Mouse (Mus musculus): Measurements from ENCODE around the gene Nos3.
"Not testable (repeated sequence)": the region's sequence is repeated elsewhere in the genome, so short reads cannot be mapped to it uniquely, and the experiment has no call there.

Gene Nos3

DNA sequence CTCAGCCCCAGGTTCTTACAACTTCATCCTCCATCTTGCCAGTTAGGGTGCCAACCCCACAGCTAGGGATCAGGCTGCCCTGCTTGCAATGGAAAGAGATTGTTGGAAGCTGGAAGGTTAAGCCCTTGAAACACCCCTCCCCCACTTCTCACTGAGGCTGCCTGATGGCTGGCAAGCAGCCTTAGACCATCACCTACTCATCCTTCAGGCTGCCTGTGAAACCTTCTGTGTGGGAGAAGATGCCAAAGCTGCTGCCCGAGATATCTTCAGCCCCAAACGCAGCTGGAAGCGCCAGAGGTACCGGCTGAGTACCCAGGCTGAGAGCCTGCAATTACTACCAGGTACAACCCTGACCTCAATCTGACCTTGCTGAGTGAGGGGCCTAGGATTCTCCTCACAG, 14.9 kb downstream of the Nos3 start:
- DNase-seq = no peak

DNA sequence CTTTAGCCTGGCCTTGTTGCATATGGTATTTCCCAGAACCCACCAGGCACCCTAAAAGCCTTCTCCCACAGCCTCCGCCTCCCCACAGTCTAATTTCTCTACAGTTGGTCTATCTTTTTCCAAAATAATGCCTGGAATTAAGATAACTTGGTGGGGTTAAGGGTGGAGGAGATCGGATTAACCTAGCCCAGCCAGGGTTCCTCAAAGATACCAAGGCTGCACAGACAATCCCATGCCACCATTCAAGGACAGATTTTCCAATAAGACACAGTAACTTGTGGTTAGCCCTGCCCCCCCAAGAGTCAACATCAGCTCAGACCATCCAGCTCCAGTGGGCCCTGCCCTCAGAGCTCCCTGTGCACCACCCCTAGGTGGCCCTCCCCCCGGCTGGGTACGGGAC, 15.9 kb downstream of the Nos3 start:
- DNase-seq = no peak

DNA sequence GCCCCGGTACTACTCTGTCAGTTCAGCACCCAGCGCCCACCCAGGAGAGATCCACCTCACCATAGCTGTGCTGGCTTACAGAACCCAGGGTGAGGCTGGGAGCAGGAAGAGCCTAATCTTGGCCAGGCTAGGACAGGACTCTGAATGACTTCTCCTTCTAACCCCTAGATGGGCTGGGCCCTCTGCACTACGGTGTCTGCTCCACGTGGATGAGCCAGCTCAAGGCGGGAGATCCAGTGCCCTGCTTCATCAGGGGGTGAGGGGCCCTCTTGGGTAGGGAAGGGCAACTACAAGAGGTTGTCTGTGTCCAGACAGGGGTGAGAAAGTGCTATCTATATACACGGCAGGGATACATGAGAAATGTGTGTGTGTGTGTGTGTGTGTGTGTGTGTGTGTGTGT, 16.9 kb downstream of the Nos3 start:
- no peak for DNase-seq

DNA sequence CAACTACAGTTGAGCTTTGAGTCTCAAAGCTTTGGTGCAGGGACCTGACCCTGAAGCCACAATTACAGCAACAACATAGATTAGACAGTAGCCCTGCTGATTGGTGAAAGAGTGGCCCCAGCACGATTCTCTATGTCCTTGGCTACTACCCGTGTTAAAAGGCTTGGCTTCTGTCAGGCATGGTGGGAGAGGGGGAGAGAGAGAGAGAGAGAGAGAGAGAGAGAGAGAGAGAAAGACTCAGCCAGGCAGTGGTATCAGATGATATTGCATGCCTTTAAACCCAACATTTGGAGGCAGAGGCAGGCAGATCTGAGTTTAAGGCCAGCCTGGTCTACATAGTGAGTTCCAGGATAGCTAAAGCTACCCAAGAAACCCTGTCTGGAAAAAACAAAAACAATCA, 17.4 kb downstream of the Nos3 start:
- no peak for DNase-seq

DNA sequence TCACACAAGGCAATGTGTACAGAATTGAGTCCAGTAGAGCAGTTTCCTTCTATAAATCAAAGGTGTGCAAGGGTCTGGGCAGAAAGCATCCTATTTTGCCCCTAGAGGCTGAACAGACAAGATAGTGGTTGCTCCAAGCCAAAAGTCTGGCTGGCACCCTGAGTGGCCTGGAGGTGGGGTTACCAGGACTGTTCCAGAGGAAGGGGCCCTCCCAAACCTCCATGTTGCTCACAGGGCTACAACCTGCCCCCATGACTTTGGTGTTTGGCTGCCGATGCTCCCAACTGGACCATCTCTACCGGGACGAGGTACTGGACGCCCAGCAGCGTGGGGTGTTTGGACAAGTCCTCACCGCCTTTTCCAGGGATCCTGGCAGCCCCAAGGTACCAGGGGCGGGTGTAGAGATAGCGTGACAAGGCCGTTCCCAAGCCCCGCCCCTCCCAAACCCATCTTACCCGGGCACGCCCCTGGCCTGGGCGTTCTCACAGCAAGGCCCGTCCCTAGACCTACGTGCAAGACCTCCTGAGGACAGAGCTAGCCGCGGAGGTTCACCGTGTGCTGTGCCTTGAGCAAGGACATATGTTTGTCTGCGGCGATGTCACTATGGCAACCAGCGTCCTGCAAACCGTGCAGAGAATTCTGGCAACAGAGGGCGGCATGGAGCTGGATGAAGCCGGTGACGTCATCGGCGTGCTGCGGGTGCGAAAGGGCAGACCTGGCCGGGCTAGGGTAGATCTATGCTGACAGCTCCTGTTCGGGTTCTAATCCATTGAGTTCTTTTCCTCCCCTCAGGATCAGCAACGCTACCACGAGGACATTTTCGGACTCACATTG, 18.6 kb downstream of the Nos3 start:
- DNase-seq = peak; percentile 96

DNA sequence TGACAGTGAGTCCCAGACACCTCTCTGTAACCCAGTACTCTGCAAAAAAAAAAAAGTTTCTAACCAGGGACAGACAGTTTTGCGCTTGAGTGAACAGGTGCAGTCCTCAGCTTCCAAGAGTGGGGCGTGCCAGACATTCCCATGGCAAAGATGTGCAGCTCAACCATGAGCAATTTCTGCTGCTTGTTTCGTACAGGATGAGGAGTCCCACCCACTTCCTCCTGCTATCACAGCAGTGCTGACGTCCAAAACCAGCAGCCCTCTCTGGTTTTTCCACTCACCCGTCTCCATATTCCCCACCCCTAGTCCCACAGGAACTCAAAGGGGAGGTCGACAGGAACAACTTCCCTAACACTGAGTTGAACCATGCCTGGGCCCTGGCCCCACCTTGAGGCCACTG, 19.8 kb downstream of the Nos3 start:
- DNase-seq = no peak

DNA sequence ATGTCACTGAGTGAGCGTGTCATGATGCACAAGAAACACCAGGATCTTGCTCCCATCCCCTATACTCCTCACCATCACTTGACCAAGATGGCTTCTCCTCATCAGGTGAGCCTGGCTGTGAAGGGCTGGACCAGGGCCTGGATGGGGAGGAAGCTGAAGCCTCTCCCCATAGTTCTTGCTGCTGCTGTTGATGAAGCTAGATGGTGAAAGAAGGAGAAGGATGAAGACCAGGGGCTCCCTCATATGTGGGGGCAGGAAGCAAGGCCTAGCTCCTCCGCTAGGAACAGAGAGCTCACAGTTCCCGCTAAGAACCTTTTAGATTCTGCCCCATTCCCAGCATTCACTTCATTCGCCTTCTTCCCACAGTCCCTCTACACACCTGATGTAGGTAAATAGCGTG, 20.8 kb downstream of the Nos3 start:
- DNase-seq = no peak

DNA sequence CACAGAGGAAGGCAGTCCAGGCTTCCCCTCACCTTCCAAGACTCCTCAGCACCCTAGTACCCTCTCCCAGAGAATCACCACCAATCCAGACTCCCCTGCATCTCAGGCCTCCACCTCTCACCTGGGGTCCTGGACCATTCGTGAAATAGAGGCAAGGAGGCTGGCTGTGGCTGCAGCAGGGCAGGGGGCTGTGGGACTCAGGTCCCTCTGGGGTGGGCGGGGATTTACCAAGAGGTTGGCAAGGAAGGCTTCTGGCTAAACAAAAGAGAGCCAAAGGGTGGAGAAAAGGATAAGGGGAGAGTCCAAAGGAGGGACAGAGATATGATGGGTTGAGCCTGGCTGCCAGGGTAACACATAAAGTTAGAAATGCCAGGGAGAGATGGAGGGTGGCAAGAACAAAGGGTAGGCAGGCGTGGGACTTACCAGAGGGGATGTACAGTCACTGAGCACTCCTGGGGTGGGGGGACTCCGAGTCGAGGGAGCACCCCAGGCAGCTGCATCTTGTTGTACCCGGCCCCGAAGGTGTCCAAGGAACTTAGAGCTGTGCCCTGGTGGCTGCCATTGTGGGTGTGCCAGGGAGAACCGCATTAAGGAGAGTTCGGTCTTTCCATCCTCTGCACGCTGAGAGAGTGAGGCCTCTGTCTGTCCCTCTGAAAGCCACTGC, 21.4 kb downstream of the Nos3 start:
- DNase-seq = no peak

DNA sequence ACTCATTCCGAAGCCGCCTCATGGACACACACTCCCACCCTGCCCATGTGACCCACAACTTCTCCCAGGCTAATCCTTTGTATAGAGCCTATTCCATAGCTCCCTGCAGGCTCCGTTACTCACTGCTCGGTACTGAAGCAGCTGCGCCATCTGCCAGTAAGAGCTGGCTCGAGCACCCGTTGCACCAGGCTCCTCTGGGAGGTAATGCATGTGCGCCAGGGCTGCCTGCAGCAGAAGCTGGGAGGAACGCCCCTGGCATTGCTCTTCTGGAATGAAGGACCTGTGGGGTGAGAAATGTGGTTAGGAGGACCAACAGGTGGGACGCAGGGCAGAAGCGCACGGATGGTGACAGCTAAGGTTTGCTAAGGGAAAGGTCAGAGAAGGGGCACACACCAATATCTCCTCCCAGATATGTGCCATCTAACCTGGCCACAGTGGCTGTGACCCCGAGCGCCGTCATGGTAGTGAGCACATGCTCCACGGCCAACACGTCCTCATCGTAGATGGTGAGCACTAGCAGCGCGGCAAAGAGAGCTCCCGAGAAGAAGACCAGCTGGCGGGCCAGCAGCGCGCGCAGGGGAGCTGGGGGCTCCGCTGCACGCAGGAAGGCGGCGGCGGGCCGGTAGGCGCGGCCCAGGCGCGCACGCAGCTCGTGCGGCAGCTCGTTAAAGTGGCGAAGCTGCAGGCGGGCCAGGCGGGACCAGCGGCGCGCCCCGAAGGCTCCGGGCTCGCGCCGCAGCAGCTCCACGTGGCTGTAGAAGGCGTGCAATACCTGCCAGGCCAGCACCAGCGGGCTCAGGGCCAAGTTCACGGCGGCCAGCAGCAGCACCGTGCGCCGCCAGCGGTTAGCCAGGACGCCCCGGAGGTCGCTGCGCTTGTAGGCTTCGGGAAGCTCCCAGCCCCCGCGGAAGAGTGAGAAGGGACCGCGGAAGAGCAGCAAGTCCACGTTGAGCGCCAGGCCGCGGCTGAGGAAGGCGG, 22.9 kb downstream of the Nos3 start:
- no peak for DNase-seq

DNA sequence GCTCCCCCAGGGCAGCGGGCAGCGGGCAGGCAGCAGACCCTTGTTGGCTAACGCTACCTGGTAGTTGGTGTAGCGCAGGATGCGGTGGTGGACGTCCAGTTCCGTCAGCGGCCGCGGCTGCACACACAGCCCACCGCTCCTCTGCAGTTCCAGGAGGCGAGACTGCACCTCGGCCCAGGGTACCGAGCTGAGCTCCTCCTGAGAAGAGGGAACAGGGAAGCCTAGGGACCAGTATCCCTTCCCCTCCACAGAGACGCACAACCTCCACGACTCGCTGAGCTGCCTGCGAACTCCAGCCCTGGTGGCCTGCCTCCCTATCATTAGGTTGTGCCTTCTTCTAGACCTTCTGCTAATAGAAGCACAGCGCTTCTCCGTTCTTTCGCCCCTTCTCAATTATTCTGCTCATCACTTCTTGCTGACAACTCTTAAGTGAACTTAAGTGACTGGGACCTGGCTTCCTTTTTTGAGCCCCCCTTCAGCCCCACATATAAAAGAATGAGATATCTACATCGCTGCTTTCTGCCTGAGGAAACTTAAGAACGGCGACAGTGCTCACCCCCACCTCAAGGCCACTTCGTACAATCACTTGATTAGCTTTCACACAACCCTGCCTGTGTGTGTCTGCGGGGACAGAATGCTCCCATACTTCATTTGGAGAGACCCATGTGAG, 23.8 kb downstream of the Nos3 start:
- DNase-seq = no peak

DNA sequence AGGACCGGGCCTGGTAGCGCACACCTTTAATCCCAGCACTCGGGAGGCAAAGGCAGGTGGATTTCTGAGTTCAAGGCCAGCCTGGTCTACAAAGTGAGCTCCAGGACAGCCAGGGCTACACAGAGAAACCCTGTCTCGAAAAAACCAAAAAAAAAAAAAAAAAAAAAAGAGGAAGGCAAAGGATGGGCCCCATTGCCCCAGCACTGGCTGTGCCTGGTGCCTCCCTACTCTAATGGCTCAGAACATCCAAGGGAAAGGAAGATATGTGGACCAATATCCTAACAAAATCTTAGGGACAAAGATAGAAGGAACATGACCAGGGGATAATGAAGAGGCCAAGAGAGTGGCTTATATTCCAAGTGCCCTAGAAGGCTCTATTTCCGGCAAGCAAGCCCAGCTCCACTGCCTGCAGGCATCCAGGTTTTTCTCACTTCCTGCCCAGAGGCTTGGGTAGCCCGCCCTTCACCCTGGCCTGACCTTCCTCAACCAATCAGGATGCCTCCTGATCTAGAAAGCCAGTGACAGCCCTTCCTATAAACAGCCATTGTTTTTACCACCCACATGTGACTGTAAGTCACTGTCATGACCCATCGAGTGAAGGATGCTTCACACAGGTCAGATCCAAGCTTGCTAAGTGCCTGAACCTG, 24.5 kb downstream of the Nos3 start:
- DNase-seq = no peak

DNA sequence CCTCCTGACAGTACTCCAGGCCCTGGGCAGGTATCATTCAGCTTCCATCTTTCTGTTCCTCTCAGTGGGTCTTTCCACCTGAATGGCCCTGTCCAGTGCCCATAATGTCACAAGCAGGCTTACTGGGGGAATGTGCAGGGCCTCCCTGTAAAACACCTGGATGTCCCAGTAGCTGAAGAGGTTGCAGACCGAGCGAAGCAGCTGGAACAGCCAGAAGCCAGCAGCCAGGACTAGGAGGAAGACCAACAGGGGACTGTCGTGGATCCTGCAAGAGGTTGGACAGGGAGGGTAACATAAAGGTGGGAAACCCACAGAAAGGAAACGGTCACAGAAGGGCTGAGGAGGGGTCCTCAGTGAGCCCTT, 25.0 kb downstream of the Nos3 start:
- no peak for DNase-seq

DNA sequence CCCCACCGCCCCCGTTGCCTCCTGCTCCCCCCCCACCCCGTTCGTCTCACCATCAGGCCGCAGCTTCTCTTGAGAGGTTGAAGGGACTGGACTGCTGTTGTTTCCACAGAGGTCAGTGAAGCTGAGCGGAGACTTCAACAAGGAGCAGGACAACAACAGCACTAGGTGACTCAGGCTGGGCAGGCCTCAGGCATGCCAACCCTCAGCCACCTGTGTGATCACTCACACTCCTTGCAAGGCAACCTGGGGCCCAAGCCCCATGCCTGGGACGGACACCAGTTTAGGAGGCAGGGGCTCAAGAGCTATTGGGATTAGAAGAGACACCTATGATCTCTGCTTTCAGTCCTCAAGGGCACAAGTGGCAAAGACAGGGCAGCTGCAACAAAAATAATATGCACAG, 27.3 kb downstream of the Nos3 start, which contains the start of gene Atg9b:
Gene Atg9b (minus strand): TSS at position 280 of the 400 bp plus-strand sequence.
- DNase-seq = no peak

DNA sequence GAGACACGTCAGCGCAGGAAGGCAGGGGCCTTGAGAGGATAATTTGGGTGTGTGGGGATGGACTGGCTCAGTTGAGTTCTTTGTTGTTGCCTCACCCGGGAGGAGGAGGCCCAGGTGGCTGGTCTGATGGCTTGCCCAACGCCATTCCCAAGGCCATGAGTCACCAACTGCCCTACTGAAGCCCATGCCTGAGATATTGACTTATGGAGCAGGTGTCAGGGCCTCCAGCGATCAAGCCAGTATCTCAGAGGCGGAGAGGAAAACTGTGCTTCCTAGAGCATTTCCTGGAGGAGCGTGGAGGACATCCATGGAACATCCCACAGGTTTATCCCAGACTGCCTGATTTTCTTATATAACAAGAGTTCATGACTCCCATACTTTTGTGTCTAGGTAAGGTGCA, 28.1 kb downstream of the Nos3 start:
- no peak for DNase-seq

DNA sequence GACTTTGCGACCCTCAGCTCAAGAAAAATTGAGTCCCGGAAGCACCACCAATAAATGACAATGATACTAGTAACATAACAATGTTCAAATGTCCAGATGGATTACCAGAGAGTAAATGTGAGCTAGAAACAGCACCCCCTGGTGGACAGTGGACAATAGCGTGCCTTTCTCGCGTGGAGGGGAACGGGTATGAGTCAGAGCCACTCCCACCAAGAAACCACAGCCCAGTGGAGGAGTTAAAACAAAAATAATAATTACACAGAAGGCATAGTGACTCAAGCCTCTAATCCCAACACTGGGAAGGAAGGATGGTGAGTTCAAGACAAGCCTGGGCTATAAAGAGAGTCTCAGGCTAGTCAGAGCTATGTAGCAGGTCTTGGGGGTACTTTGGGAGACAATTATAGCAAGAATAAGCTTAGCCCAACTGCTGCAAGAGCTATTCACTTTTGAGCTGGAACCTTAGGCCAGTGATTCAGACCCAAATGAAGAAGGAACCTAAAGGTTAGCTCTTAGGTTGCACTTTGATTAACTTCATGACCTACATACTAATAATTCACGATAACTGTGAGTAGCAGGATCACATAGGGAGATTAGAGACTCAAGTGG, 28.9 kb downstream of the Nos3 start, which contains the start of gene Abcb8:
Gene Abcb8 (plus strand): TSS at position 272 of the 606 bp plus-strand sequence.
- DNase-seq = peak; percentile 75

DNA sequence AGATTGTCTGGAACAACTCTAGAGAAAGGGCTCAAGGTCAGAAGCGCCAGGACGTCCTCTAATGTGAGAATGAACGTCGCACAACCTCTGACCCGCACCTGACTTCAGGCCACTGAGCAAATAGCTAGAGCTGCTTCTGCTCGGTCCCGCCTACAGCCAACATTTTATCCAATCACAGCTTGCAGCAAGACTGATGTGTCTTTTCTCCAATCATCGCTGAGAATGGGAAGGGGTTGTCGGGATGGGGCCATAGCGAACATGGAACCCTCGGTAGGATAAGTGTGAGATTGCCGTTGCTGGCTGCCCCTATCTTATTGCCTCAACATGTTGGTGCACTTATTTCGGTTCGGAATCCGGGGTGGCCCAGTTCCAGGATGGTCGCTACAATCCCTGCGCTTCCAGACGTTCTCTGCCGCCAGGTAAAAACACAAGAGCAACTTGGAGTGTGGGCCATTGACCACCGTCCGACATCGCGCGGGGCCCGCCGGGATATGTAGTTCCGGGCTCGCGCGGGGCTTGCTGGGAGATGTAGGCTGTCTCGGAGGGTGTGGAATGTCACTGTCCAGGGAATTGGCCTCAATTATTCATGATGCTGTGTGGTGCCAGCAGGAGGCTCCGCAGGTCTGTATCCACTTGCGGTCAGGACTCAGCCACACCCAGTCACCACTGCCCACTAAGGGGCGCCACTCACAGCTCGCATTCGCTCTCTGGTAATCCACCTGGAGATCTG, 29.7 kb downstream of the Nos3 start:
- DNase-seq = peak; percentile 94

DNA sequence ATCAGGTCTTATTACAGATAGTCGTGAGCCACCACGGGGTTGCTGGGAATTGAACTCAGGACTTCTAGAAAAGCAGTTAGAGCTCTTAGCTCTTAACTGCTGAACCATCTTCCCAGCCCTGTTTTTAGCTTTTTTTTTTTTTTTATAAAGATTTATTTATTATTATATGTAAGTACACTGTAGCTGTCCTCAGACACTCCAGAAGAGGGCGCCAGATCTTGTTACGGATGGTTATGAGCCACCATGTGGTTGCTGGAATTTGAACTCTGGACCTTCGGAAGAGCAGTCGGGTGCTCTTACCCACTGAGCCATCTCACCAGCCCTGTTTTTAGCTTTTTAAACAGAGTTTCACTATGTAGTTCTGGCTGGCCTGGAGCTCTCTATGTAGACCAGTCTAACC, 31.6 kb downstream of the Nos3 start:
- DNase-seq = not testable (repeated sequence)

DNA sequence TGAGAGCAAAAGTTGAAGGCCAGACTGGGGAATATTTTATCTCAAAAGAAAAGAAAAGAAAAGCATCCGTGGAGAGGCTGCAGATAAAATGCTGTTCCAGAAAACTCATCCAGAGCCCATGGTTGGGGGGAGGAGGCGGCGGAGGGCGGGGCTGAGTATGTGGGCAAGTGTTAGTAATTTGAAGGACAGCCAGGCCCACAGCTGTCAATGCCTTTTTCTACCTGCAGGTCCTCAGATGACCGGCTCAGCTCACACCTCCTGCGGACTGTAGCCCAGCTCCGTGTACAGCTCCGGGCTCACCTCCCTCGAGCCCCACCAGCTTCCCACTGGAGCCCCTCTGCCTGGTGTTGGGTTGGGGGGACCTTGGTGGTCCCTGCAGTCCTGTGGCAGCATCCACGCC, 35.1 kb downstream of the Nos3 start:
- no peak for DNase-seq

DNA sequence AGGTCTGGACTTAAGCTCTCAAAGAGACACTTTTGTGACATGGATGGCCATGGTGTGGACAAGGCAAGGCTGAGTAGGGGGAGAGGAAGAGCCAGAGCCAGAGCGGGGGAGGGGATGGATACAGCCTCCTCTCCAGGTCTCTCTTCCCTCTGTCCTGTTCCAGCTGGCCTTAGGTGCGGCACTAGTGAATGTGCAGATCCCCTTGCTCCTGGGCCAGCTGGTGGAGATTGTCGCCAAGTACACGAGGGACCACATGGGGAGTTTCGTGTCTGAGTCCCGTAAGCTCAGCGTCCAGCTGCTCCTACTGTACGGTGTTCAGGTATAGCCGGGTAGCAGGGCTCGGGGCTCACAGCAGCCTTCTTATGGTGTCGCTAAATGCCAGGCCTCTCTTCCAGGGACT, 35.8 kb downstream of the Nos3 start:
- DNase-seq = no peak

DNA sequence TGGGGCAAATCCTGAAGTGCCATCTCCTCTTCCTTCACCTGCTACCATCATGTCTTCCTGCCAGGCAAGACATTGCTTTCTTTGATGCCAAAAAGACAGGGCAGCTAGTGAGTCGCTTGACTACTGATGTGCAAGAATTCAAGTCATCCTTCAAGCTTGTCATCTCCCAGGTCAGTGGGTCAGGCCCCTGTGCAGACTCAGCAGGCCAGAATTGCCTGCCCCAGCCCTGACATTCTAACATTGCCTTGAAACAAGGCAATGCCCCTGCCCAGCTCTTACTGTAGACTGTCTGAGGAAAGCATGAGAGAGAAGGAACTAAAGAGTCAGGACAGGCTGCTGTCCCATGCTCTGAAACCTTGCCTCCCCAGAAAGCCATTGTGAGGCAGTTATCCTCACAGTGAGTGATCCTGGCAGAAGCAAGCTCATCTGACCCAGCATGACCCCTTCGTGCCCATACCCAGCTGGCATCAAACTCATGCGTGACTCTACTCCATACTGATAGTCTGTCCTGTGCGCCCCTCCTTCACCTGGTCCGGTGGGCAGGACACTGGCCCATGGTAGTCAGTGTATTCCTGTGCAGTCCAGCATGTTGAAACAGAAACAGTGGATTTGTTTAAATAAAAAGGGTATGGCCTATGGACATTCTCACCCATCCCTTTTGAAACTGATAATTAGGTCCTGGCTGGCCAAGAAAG, 36.4 kb downstream of the Nos3 start:
- no peak for DNase-seq

Data from cerebellum, adult 11 months (tissue).